Comparison of ENCODE assay signal across 15 mouse cellular contexts in genomic region chr6:97293667-97294569, GRCm38 (mm10). TPM values are rescaled to one million over a fixed set of nuclear protein-coding genes. Genes with fewer than 3 reads are reported as not detected.
DNase-seq lines count a peak whose midpoint lies in the region; ATAC-seq and TF ChIP-seq lines count a peak whose summit lies in the region.
"Had no signal": no experiment of that assay in that cellular context is flagged by ENCODE, and none has a peak within 500 bp of the region (broad histone marks: within the 10 kb centered on the region; RNA-seq: fewer than 3 reads in every experiment).

No protein-coding gene starts in this region.

- no peak overlapping the region for H3K4me3 ChIP-seq in gastrocnemius, adult 2 months
- H3K4me3 ChIP-seq: limb, embryonic 15.5 days; midbrain, embryonic 12.5 days had no signal

- peak; percentile 33; the same call in 1 of the 2 replicates for ATAC-seq in granulocyte monocyte progenitor cell, adult 5-6 weeks (replicated peaks; ENCODE audit: poor library complexity, severe bottlenecking)
- ATAC-seq: forebrain, postnatal 0 days had no signal

- no peak for TF ChIP-seq CTCF in gastrocnemius, adult 2 months (IDR thresholded peaks at IDR 0.05)

- intact Hi-C loops in gastrocnemius, adult 2 months (cut with DNase I): no loop called here

- DNase-seq in CD8-positive naive resting alpha-beta T cell, adult 2 months (ENCODE audit: low read depth in 2 of 2, low spot score in 2 of 2): peak; percentile 23 to 44
- peak; percentile 51 for DNase-seq in lung, postnatal 36 days
- peak; percentile 85 for DNase-seq in thymus, postnatal 0 days (ENCODE audit: low spot score)
- no peak for DNase-seq in left cerebral cortex, adult 9 months (ENCODE audit: low spot score in 2 of 2)
- no peak for DNase-seq in gastrocnemius, adult 2 months
- DNase-seq in adrenal gland, adult 2 months: no peak
- DNase-seq: cerebellum, postnatal 14 days; forebrain, postnatal 0 days; kidney, postnatal 10 days; layer of hippocampus, postnatal 36 days had no signal

- H3K27ac ChIP-seq in gastrocnemius, adult 2 months: no peak overlapping the region
- H3K27ac ChIP-seq: limb, embryonic 15.5 days; midbrain, embryonic 12.5 days had no signal

RNA-seq across cellular contexts. Expression of gene Lmod3, which starts 41.4 kb away (rescaled TPM):
- total RNA-seq in granulocyte monocyte progenitor cell, adult 5-6 weeks (2014; fragmentation: Nextera tagmentation): not detected in 2 replicates
- total RNA-seq in granulocyte monocyte progenitor cell, adult 5-6 weeks (2017): not detected in 2 replicates
- 0.13 and 0.18 TPM in 2 replicates for polyA plus RNA-seq in thymus, postnatal 0 days (2015; fragmentation: Nextera tagmentation; extraction: Ambion mirVana)
- 100 to 1,000 TPM in 1 of 2 experiments, 10 to 100 TPM in 1; 95.4 to 186 TPM for total RNA-seq in gastrocnemius, adult 2 months (2021)
- not detected for total RNA-seq in adrenal gland, adult 2 months (2021)
- polyA plus RNA-seq in adrenal gland, adult 2 months (2012; rRNA removed): not detected in 2 replicates
- total RNA-seq: hematopoietic stem cell, adult 5-6 weeks; layer of hippocampus, postnatal 36 days; MEL had no signal
- polyA plus RNA-seq: midbrain, embryonic 12.5 days had no signal

Comparison
In these comparisons a context has a peak if more than half of its experiments do, and no peak if none do; other contexts are left out.
1. DNase-seq: peak in CD8-positive naive resting alpha-beta T cell, adult 2 months (2 of 2), lung, postnatal 36 days (single experiment) and thymus, postnatal 0 days (single experiment); none in left cerebral cortex, adult 9 months (0 of 2), gastrocnemius, adult 2 months (single experiment) and adrenal gland, adult 2 months (single experiment).
2. RNA of gene Lmod3, which starts 41.4 kb away (total RNA-seq): 95.4 to 186 TPM in gastrocnemius, adult 2 months; not detected in adrenal gland, adult 2 months and not detected in granulocyte monocyte progenitor cell, adult 5-6 weeks; every median in the first group is over 10 times any median in the second.